Mouse (Mus musculus) neural tube, embryonic 12.5 days (tissue): ENCODE data around the gene Syn3. TPM values are rescaled to one million over a fixed set of nuclear protein-coding genes. Genes with fewer than 3 reads are reported as not detected.

Experiments used
- ATAC-seq: fragments of 200-750 bp; cut with Nextera tagmentation; 2 replicates; pipeline ENCODE4 v1.8.0; 2017; ENCODE audit warnings: low read depth, mild to moderate bottlenecking, moderate TSS enrichment, moderate library complexity; ENCODE audit not compliant: low FRiP score
- H3K27ac ChIP-seq: fragments of 300-500 bp; sonication (generic); 2 replicates; pipeline ENCODE4 v1.5.1; 2016
- H3K27me3 ChIP-seq: fragments of 300-500 bp; sonication (generic); replicated peaks from 2 replicates; pipeline ENCODE4 v1.6.1; 2016; ENCODE audit warnings: mild to moderate bottlenecking
- H3K36me3 ChIP-seq: fragments of 300-500 bp; sonication (generic); 2 replicates; pipeline ENCODE4 v1.6.1; 2016; ENCODE audit warnings: mild to moderate bottlenecking
- H3K4me1 ChIP-seq: fragments of 300-500 bp; sonication (generic); 2 replicates; pipeline ENCODE4 v1.6.1; 2016
- H3K4me2 ChIP-seq: fragments of 300-500 bp; sonication (generic); replicated peaks from 2 replicates; pipeline ENCODE4 v1.6.1; 2016; ENCODE audit warnings: mild to moderate bottlenecking
- H3K4me3 ChIP-seq: fragments of 300-500 bp; sonication (generic); 2 replicates; pipeline ENCODE4 v1.5.1; 2016
- H3K9ac ChIP-seq: fragments of 300-500 bp; sonication (generic); 2 replicates; pipeline ENCODE4 v1.6.1; 2016; ENCODE audit warnings: mild to moderate bottlenecking
- H3K9me3 ChIP-seq: fragments of 300-500 bp; sonication (generic); 2 replicates; pipeline ENCODE4 v1.6.1; 2016; ENCODE audit warnings: mild to moderate bottlenecking
- WGBS: fragments of 180-500 bp; shearing (Covaris S2); methylation state at CpG from one replicate; pipeline ENCODE4 v1.1.7; 2016; 5-methylcytosine and 5-hydroxymethylcytosine counted together
- polyA plus RNA-seq: library from polyadenylated mRNA; unstranded; fragments of >200 nt; fragmentation: Nextera tagmentation; extraction: Ambion mirVana; gene quantifications from 2 replicates; pipeline ENCODE4 v1.2.1, GENCODE M21; 2016

Syn3 gene
- polyA plus RNA-seq, 1 experiment from 2014 or later = 7.9 TPM

DNA sequence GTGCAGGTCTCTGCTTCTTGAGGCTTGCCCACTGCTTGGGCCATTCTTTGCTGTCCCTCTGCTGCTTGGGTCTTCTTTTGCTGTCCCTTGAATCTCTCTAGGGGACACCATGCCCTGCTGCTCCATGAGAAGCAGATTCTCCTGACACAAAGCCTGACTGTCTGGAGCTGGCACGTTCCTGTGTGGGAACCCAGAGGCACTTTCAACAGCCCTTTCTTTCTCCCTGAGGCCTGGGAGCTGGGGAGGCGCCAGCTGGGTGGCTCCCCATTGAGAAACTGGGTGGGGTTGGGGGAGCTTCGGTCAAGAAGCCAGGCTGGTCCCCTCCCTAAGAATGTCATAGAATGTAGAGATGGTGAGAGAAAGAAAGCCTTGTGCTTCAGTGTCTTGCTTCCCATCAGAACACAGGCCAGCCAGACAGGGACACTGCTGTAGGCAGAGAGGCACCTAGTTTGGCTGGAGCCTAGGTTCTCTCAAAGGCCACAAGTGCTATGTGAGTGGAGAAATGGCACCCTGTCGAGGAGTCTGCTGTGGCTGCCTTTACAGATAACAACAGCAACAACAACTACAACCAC is 304.7 kb downstream of the Syn3 start:
- 60% methylated on average over 4 of the region's 4 CpGs for WGBS
- no peak overlapping the region for H3K4me2 ChIP-seq
- no peaks in the 10 kb centered on the region for H3K4me1 ChIP-seq
- no peak overlapping the region for H3K9ac ChIP-seq
- no peaks in the 10 kb centered on the region for H3K36me3 ChIP-seq
- ATAC-seq = no peak
- no peaks in the 10 kb centered on the region for H3K27me3 ChIP-seq
- H3K9me3 ChIP-seq = no peaks in the 10 kb centered on the region
- H3K27ac ChIP-seq = no peak overlapping the region
- H3K4me3 ChIP-seq = no peak overlapping the region

DNA sequence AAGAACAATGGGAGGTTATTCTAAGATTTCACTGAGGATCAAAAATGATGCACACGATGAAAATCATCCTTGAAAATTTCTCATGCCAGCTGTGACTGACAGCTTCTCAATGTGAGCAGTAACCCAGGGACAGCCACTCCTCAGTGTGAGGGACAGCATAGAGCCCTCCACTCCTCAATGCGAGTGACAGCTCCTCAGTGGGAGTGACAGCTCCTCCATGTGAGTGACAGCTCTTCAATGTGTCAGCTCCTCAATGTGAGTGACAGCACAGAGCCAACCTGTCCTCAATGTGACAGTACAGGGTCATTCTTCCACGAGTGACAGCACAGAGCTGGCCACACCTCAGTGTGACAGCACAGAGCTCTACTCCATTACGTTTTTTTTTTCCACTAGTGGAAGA is 310.1 kb downstream of the Syn3 start:
- WGBS = 73% methylated on average over 4 of the region's 4 CpGs

DNA sequence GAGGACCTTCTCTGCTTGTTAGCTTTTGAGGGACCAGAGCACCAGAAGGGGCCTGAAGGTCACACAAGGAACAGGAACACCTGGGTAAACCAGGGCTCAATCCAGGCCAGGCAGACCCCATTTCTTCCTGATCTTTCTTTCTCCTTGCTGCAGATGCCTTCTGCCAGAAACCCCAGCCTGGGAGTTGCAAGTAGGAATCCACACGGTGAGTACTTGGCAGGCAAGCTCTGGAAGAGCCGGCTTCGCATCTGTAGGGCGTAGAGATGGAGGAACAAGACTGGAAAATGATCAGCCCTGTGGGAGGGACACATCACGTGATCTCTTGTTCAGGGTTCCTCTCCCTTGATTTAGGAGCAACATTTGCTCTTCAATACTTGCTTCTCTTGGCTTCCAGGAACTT is 310.8 kb downstream of the Syn3 start:
- no peaks in the 10 kb centered on the region for H3K9me3 ChIP-seq
- H3K36me3 ChIP-seq = no peaks in the 10 kb centered on the region
- 92% methylated on average over 5 of the region's 5 CpGs for WGBS
- H3K27me3 ChIP-seq = no peaks in the 10 kb centered on the region
- no peaks in the 10 kb centered on the region for H3K4me1 ChIP-seq
- no peak overlapping the region for H3K9ac ChIP-seq
- no peak overlapping the region for H3K4me2 ChIP-seq
- no peak for ATAC-seq
- H3K27ac ChIP-seq = no peak overlapping the region
- H3K4me3 ChIP-seq = no peak overlapping the region

More for the DNA sequence above, 310.1 kb downstream of the Syn3 start:
- no peaks in the 10 kb centered on the region for H3K27me3 ChIP-seq
- H3K36me3 ChIP-seq = no peaks in the 10 kb centered on the region
- no peak overlapping the region for H3K9ac ChIP-seq
- H3K4me3 ChIP-seq = no peak overlapping the region
- no peak for ATAC-seq
- no peaks in the 10 kb centered on the region for H3K9me3 ChIP-seq
- H3K4me1 ChIP-seq = no peaks in the 10 kb centered on the region
- H3K27ac ChIP-seq = no peak overlapping the region
- no peak overlapping the region for H3K4me2 ChIP-seq

DNA sequence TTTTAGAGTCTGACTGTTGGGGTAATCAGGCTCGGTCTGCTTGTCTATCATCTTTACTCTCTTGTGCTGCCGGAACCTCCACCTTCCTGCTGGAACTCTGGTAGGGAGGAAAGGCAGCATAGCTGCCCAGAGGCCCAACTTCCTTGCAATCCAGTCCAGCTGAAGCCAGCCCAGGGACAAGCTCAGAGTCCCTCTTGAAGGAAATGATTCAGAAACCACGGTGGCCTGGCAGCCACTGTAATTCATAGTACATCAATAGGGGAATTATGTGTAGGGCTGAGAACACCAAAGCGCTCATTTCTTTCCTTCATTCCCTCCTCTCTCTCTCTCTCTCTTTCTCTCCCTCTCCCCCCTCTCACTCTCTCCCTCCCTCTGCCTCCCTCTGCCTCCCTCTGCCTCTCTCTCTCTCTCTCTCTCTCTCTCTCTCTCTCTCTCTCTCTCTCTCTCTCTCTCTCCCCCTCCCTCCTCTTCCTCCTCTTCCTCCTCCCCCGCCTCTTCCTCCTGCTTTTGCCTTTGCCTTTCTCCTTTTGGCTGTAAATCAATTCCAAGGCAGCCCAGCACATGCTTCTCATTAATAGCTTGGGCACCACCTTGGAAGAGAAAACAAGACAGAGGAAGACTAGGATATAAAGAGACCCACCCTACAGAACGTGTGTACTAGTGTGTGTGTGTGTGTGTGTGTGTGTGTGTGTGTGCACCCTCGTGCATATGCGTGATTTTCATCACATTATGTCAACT is 315.4 kb downstream of the Syn3 start:
- no peak overlapping the region for H3K9ac ChIP-seq
- no peaks in the 10 kb centered on the region for H3K36me3 ChIP-seq
- H3K4me2 ChIP-seq = no peak overlapping the region
- ATAC-seq = no peak
- H3K4me1 ChIP-seq = no peaks in the 10 kb centered on the region
- no peaks in the 10 kb centered on the region for H3K27me3 ChIP-seq
- H3K27ac ChIP-seq = no peak overlapping the region
- no peak overlapping the region for H3K4me3 ChIP-seq
- no peaks in the 10 kb centered on the region for H3K9me3 ChIP-seq
- 70% methylated on average over 8 of the region's 8 CpGs for WGBS

DNA sequence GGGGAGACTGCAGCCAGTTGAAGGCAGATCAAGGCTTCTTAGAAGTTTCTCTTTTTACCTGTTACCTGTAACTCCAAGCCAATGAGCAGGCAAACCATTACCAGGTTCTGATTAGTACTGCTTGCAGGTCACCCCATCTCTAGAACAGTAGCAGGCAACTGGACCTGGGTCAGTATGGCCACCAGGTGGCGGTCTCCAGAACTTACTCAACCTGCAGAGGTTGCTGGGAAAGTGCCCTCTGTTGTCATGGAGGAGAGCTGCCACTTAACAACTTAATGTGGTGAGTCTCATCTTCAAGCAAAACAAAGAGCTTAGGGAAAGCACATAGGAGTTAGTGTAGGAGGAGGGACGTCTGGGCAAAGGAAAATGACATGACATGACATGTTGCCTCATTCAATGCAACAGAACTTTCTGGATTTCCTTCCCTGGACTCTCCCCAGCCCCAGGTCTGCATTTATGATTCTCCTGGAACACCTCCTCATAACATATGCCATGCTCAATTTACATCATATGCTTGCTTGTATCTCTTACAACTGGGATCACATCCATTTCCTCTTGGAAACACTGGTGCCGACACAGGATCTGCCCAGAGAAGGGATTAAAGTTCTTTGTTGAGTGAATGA is 316.4 kb downstream of the Syn3 start:
- Histone ChIP-seq H3K4me1 (no peaks in the 10 kb centered on the region), H3K9me3 (no peaks in the 10 kb centered on the region), H3K36me3 (no peaks in the 10 kb centered on the region), H3K4me2 (no peak overlapping the region), H3K27me3 (no peaks in the 10 kb centered on the region), H3K9ac (no peak overlapping the region), H3K27ac (no peak overlapping the region), H3K4me3 (no peak overlapping the region)
- no peak for ATAC-seq
- 48% methylated on average over 3 of the region's 3 CpGs for WGBS

DNA sequence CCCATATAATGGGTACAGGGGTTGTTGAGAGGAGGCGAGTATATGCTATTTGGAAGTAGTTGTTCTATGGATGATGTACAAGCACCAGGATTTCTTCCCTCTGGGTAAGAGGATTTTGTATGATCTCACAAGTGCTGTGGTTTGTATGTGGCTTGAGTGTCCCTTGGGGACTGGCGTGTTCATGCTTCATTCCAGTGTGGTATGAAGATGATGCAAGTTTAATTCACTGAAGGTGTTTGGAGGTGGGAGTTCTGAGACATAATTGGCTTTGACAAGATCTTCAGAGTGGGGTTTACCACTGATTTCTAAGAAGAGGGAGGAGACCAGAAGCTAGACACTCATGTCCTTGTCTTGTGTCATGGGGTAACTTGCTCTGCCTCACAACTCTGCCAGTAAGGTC is 322.3 kb downstream of the Syn3 start:
- H3K9ac ChIP-seq = no peak overlapping the region
- H3K27ac ChIP-seq = no peak overlapping the region
- H3K4me2 ChIP-seq = no peak overlapping the region
- no peaks in the 10 kb centered on the region for H3K27me3 ChIP-seq
- no peaks in the 10 kb centered on the region for H3K36me3 ChIP-seq
- no peaks in the 10 kb centered on the region for H3K9me3 ChIP-seq
- 95% methylated on average over 2 of the region's 2 CpGs for WGBS
- H3K4me1 ChIP-seq = no peaks in the 10 kb centered on the region
- no peak for ATAC-seq
- H3K4me3 ChIP-seq = no peak overlapping the region

DNA sequence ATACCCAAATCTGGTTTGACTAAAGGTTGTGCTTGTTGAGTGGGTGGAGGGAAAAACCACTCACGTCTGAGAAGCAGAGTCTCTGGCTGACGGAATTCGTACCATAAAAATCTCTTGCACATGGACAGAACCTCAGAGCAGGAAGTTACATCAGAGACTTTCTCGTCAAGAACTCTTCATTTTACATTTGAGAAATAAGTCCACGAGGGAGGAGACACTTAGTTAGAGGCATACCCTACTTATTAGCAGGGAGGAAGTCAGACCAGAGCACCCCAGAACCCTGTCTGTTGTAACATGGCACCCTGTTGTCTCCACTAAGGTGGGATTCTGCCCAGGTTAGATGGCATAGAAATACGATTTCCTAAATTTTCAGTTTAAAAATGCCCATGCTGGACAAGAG is 324.7 kb downstream of the Syn3 start:
- Histone ChIP-seq H3K9me3 (no peaks in the 10 kb centered on the region), H3K27ac (no peak overlapping the region), H3K4me1 (no peaks in the 10 kb centered on the region), H3K36me3 (no peaks in the 10 kb centered on the region), H3K4me3 (no peak overlapping the region), H3K9ac (no peak overlapping the region), H3K4me2 (no peak overlapping the region), H3K27me3 (no peaks in the 10 kb centered on the region)
- 83% methylated on average over 6 of the region's 6 CpGs for WGBS
- ATAC-seq = no peak

DNA sequence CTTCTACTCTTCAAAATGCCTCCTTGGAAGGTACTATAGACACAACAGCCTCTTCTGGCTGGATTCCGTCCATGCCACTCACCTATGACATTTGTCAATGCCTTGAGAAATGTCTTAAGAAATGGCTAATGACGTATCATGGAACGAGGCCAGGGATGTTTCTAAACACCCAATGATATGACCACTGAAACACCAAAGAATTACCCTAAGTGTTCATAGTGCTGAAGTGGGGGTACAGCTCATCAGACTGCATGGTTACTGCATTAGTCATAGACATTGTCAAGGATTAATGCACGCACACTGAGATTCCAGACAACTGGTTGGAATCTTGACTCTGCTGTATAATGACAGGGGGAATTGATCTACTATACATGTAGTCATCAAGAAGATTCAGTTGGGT is 325.4 kb downstream of the Syn3 start:
- Histone ChIP-seq H3K9ac (no peak overlapping the region), H3K4me3 (no peak overlapping the region), H3K4me1 (no peaks in the 10 kb centered on the region), H3K27me3 (no peaks in the 10 kb centered on the region), H3K36me3 (no peaks in the 10 kb centered on the region), H3K9me3 (no peaks in the 10 kb centered on the region), H3K27ac (no peak overlapping the region), H3K4me2 (no peak overlapping the region)
- 90% methylated on average over 4 of the region's 4 CpGs for WGBS
- no peak for ATAC-seq

DNA sequence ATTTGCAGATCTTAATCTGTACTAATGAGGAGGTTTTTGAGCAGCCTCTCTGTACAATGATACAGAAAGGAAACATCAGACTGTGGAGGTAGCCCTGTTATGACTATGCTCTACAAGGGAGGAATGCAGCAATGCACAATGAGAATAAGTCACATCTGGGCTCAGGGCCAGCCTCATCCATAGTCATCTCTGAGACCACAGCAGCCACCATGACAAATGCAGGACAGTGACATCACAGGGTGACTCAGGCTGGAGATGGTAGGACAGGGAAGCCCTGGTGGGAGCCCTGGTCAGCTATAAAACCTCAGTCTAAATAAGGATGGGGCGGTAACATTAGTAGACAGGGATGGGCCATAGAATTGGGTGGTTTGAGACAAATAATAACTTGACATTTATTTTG is 327.4 kb downstream of the Syn3 start:
- no peaks in the 10 kb centered on the region for H3K36me3 ChIP-seq
- no peak for ATAC-seq
- peaks cover 6% of the 10 kb centered on the region; the same call in 1 of the 2 replicates for H3K4me1 ChIP-seq
- H3K9me3 ChIP-seq = no peaks in the 10 kb centered on the region
- no peak overlapping the region for H3K27ac ChIP-seq
- H3K4me3 ChIP-seq = no peak overlapping the region
- no peaks in the 10 kb centered on the region for H3K27me3 ChIP-seq
- no peak overlapping the region for H3K9ac ChIP-seq
- 97% methylated on average over 1 of the region's 1 CpGs for WGBS
- H3K4me2 ChIP-seq = no peak overlapping the region

DNA sequence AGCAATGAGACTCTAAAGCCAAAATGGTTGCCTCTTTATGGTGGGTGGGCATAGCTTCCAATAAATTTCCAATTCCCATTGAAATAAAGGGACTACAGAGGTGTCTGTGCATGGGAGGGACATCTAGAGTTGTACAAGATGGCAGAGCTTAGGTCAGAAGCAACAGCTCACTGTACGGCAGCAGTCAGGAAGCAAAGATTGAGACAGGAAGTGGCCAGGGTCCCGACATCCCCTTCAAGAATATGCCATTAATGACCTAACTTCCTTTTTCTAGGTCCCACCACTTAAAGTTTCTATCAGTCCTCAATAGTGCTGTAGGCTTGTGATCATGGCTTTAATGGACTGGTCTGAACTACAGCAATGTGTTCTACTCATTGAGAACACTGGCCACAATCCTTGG is 330.6 kb downstream of the Syn3 start:
- Histone ChIP-seq H3K4me3 (no peak overlapping the region), H3K27ac (no peak overlapping the region), H3K9me3 (no peaks in the 10 kb centered on the region), H3K27me3 (no peaks in the 10 kb centered on the region), H3K4me2 (no peak overlapping the region), H3K36me3 (no peaks in the 10 kb centered on the region), H3K4me1 (peaks cover 6% of the 10 kb centered on the region; the same call in 1 of the 2 replicates), H3K9ac (no peak overlapping the region)
- WGBS = 81% methylated on average over 2 of the region's 2 CpGs
- no peak for ATAC-seq

DNA sequence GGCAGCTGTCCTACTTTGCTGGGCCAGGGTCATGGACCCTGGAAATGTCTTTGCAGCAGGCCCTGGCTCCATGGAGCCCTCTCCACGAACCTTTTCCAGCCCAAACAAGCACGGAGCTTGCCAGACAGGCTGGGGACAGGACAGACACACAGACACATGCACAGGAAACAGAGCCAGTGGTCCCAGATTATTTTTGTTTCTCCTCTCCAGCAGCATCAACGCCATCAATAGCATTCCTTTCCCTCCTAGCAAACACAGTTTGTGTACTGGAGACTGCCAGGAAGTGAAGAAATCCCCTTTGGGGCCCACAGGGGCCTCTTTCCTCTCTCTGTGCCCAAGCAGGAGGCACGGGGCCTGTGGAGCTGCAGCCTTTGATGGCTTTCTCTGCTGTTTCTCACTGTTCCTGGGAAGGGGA is 331.8 kb downstream of the Syn3 start:
- Histone ChIP-seq H3K27me3 (no peaks in the 10 kb centered on the region), H3K4me3 (no peak overlapping the region), H3K4me1 (peaks cover 6% of the 10 kb centered on the region; the same call in 1 of the 2 replicates), H3K9ac (no peak overlapping the region), H3K27ac (no peak overlapping the region), H3K36me3 (no peaks in the 10 kb centered on the region), H3K9me3 (no peaks in the 10 kb centered on the region), H3K4me2 (no peak overlapping the region)
- WGBS = 22% methylated on average over 4 of the region's 4 CpGs
- no peak for ATAC-seq

DNA sequence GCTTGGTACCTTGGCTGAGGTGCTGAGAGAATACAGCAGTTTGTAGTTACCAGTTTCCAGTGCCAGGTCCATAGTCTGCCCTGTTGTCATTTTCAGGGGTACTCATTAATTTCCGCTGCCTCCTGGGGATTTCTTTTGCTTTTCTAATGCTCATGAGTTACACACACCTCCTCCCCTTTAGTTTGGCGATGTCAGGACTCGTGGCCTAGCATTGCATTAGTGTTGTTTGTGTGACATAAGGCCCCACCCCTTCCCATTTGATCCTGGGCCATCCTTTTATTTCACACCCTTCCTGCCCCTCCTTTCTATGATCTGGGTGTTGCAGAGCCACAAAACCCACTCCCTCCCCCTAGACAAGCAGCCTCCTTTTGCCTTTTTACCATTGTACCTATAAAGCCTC is 334.6 kb downstream of the Syn3 start:
- WGBS = 52% methylated on average over 3 of the region's 3 CpGs
- Histone ChIP-seq H3K27ac (no peak overlapping the region), H3K36me3 (no peaks in the 10 kb centered on the region), H3K27me3 (no peaks in the 10 kb centered on the region), H3K4me3 (no peak overlapping the region), H3K4me1 (peaks cover 6% of the 10 kb centered on the region; the same call in 1 of the 2 replicates), H3K9ac (no peak overlapping the region), H3K9me3 (no peaks in the 10 kb centered on the region), H3K4me2 (no peak overlapping the region)
- ATAC-seq = no peak
